ENCODE assay signal across 8 mouse cellular contexts in genomic region chr17:46253452-46254084, GRCm38 (mm10). TPM values are rescaled to one million over a fixed set of nuclear protein-coding genes. Genes with fewer than 3 reads are reported as not detected.
DNase-seq lines count a peak whose midpoint lies in the region; ATAC-seq and TF ChIP-seq lines count a peak whose summit lies in the region.

TSS of gene Lrrc73 (plus strand) at chr17:46253531.

- H3K36me3 ChIP-seq in hindbrain, postnatal 0 days (ENCODE audit: insufficient read depth, low read length): peaks cover 40% of the 10 kb centered on the region

- H3K4me3 ChIP-seq in gastrocnemius, adult 2 months: peak within 1 kb of the TSS; percentile 72
- H3K4me3 ChIP-seq in hindbrain, postnatal 0 days (ENCODE audit: low read length): peak within 1 kb of the TSS; percentile 78

- intact Hi-C loops in gastrocnemius, adult 2 months (cut with DNase I): no loop called here

- H3K4me1 ChIP-seq in hindbrain, postnatal 0 days (ENCODE audit: insufficient read depth, low read length): peaks cover 21% of the 10 kb centered on the region

- H3K27me3 ChIP-seq in hindbrain, postnatal 0 days (ENCODE audit: insufficient read depth, low read length): no peaks in the 10 kb centered on the region

- DNase-seq in gastrocnemius, adult 2 months: peak; percentile 95
- peak; percentile 95 for DNase-seq in hindbrain, postnatal 0 days (ENCODE audit: low spot score)
- peak; percentile 90 to 93 for DNase-seq in left cerebral cortex, adult 8-10 months (ENCODE audit: low spot score in 2 of 2)
- DNase-seq in right cerebral cortex, adult 18-20 months: peak; percentile 95
- peak; percentile 74 for DNase-seq in urinary bladder, adult 2 months (ENCODE audit: low spot score)

- peak within 1 kb of the TSS; percentile 38; the same call in 1 of the 2 replicates for H3K27ac ChIP-seq in gastrocnemius, adult 2 months
- H3K27ac ChIP-seq in hindbrain, postnatal 0 days: peak within 1 kb of the TSS; percentile 82

- no peaks in the 10 kb centered on the region for H3K9me3 ChIP-seq in hindbrain, postnatal 0 days (ENCODE audit: low read length)

- H3K9ac ChIP-seq in hindbrain, postnatal 0 days (replicated peaks; ENCODE audit: low read length): peak within 1 kb of the TSS; percentile 76

- 2% methylated on average over 43 of the region's 48 CpGs for WGBS in hindbrain, postnatal 0 days

- peak; percentile 80 for ATAC-seq in activated CD4-positive, CD25-positive, alpha-beta regulatory T cell, adult 4 months
- peak; percentile 83 for ATAC-seq in common myeloid progenitor, adult 5-6 weeks (replicated peaks; ENCODE audit: low read depth, poor library complexity, severe bottlenecking)
- peak; percentile 87 for ATAC-seq in hindbrain, postnatal 0 days
- ATAC-seq in megakaryocyte, adult 5-6 weeks (ENCODE audit: poor library complexity, severe bottlenecking): peak; percentile 87

- H3K4me2 ChIP-seq in hindbrain, postnatal 0 days (ENCODE audit: low read depth, low read length): peak within 1 kb of the TSS; percentile 97

- no peak for TF ChIP-seq CTCF in gastrocnemius, adult 2 months (IDR thresholded peaks at IDR 0.05)
- no peak for TF ChIP-seq CTCF in hindbrain, postnatal 0 days (IDR thresholded peaks at IDR 0.05; ENCODE audit: low read depth)

RNA-seq across cellular contexts. Expression of gene Lrrc73, which starts in this region (rescaled TPM):
- polyA plus RNA-seq in activated CD4-positive, CD25-positive, alpha-beta regulatory T cell, adult 4 months (2017; shearing (Covaris generic)): under 1 TPM in 1 of 2 experiments, not detected in 1; 0.42 TPM
- total RNA-seq in common myeloid progenitor, adult 5-6 weeks (2017): not detected in 2 replicates
- total RNA-seq in gastrocnemius, adult 2 months (2021): under 1 TPM in 1 of 2 experiments, not detected in 1; 0.14 TPM
- total RNA-seq in hindbrain, postnatal 0 days (2014; rRNA removed): 48.2 and 54.5 TPM in 2 replicates
- polyA plus RNA-seq in hindbrain, postnatal 0 days (2015; fragmentation: Nextera tagmentation; extraction: Ambion mirVana): 27.2 and 28.0 TPM in 2 replicates
- 10 to 100 TPM; 50.2 to 55.0 (median 53.3) TPM for total RNA-seq in left cerebral cortex, adult 8-10 months (2022)
- total RNA-seq in megakaryocyte, adult 5-6 weeks (2015): 0.34 and 1.2 TPM in 2 replicates
- total RNA-seq in megakaryocyte, adult 5-6 weeks (2017): 0.33 TPM in 1 of 2 replicates, not detected in the other
- 1.6 and 1.9 TPM in 2 replicates for polyA plus RNA-seq in urinary bladder, adult 2 months (2012; rRNA removed)

Comparison
In these comparisons a context has a peak if more than half of its experiments do, and no peak if none do; other contexts are left out.
1. Peak in every context shown above with its lines: DNase-seq, ATAC-seq, H3K4me3 ChIP-seq and H3K27ac ChIP-seq.
2. RNA of gene Lrrc73 (total RNA-seq): 48.2 to 54.5 TPM in hindbrain, postnatal 0 days and 50.2 to 55.0 TPM in left cerebral cortex, adult 8-10 months; 0.33 to 1.2 TPM in megakaryocyte, adult 5-6 weeks, 0.14 TPM in gastrocnemius, adult 2 months and not detected in common myeloid progenitor, adult 5-6 weeks; every median in the first group is over 10 times any median in the second.
3. Peak in ATAC-seq in activated CD4-positive, CD25-positive, alpha-beta regulatory T cell, adult 4 months; RNA of the gene not detected or under 1 TPM.
4. Peak in ATAC-seq in common myeloid progenitor, adult 5-6 weeks; RNA of the gene not detected or under 1 TPM.
5. Peak in DNase-seq, H3K4me3 ChIP-seq and H3K27ac ChIP-seq in gastrocnemius, adult 2 months; RNA of the gene not detected or under 1 TPM.